Mouse (Mus musculus): ENCODE data around the gene Mgme1.

- TF ChIP-seq CTCF (IDR thresholded peaks at IDR 0.05; ENCODE audit: low read depth) (no peak), EP300 (optimal IDR thresholded peaks at IDR 0.05) (no peak)
Measured at GRCm38 (mm10) chr2:144238341-144238740, 32.1 kb upstream of the Mgme1 start.
